Mouse (Mus musculus) C2C12 (cell line): ENCODE data around the gene Siah1a. TPM values are rescaled to one million over a fixed set of nuclear protein-coding genes. Genes with fewer than 3 reads are reported as not detected.

Experiments
- H3K27me3 ChIP-seq: one replicate; pipeline ENCODE4 v1.6.1; 2011; ENCODE audit not compliant: control insufficient read depth, insufficient read depth, insufficient read length
- H3K36me3 ChIP-seq: one replicate; pipeline ENCODE4 v1.6.1; 2011; ENCODE audit not compliant: control insufficient read depth, insufficient read depth
- H3K4me3 ChIP-seq: one replicate; pipeline ENCODE4 v1.5.1; 2011; ENCODE audit warnings: mild to moderate bottlenecking, control low read depth; ENCODE audit not compliant: poor library complexity, insufficient read depth, severe bottlenecking
- H3K79me2 ChIP-seq: one replicate; pipeline ENCODE4 v1.6.1; 2011; ENCODE audit not compliant: control insufficient read depth, insufficient read depth
- H3K79me3 ChIP-seq: one replicate; pipeline ENCODE4 v1.6.1; 2011; ENCODE audit warnings: low read depth, control low read depth
- H3ac ChIP-seq: one replicate; pipeline ENCODE3; 2011; ENCODE audit warnings: low read depth; ENCODE audit not compliant: control insufficient read depth, insufficient read length
- CEBPB ChIP-seq: IDR thresholded peaks from one replicate; pipeline ENCODE4 v1.6.1; 2011; ENCODE audit warnings: low read depth, mild to moderate bottlenecking, control low read depth, moderate library complexity
- CTCF ChIP-seq: IDR thresholded peaks from one replicate; pipeline ENCODE4 v1.5.1; 2011; ENCODE audit not compliant: control insufficient read depth, insufficient read depth, insufficient read length
- FOSL1 ChIP-seq: IDR thresholded peaks from one replicate; pipeline ENCODE4 v1.8.0; 2011; ENCODE audit warnings: mild to moderate bottlenecking, low read length; ENCODE audit not compliant: poor library complexity, insufficient read depth, severe bottlenecking
- MAX ChIP-seq: IDR thresholded peaks from one replicate; pipeline ENCODE4 v1.6.1; 2011; ENCODE audit warnings: mild to moderate bottlenecking, control low read depth
- MYOD1 ChIP-seq: IDR thresholded peaks from one replicate; pipeline ENCODE4 v1.6.1; 2011; ENCODE audit warnings: low read depth; ENCODE audit not compliant: control insufficient read depth, insufficient read length
- MYOG ChIP-seq: IDR thresholded peaks from one replicate; pipeline ENCODE4 v1.6.1; 2011; ENCODE audit not compliant: control insufficient read depth, insufficient read length; ENCODE audit errors: extremely low read depth
- USF1 ChIP-seq: IDR thresholded peaks from one replicate; pipeline ENCODE4 v1.6.1; 2011; ENCODE audit warnings: low read depth, mild to moderate bottlenecking, control low read depth, moderate library complexity
- polyA plus RNA-seq: library from polyadenylated mRNA; unstranded; fragments of >200 nt; fragmentation: generic; extraction: Trizol; gene quantifications from one replicate; pipeline ENCODE4 v1.2.1, GENCODE M21; 2012; ENCODE audit warnings: missing spikeins

Siah1a gene
- polyA plus RNA-seq, 1 experiment, result 9.1 TPM

GRCm38 (mm10) chr8:86781094-86781493, 35.4 kb upstream of the Siah1a start:
- Histone ChIP-seq H3K4me3 (no peak overlapping the region), H3K27me3 (no peaks in the 10 kb centered on the region), H3K79me2 (no peaks in the 10 kb centered on the region), H3K36me3 (no peaks in the 10 kb centered on the region), H3K79me3 (no peaks in the 10 kb centered on the region), H3ac (no peak overlapping the region)
- TF ChIP-seq MYOD1, result no peak
- no peak for TF ChIP-seq MAX
- TF ChIP-seq CTCF, result no peak
- TF ChIP-seq CEBPB, result no peak
- no peak for TF ChIP-seq USF1
- TF ChIP-seq FOSL1, result no peak
- no peak for TF ChIP-seq MYOG

GRCm38 (mm10) chr8:86779207-86779606, 33.5 kb upstream of the Siah1a start:
- no peak for TF ChIP-seq CEBPB
- TF ChIP-seq MAX, result no peak
- TF ChIP-seq USF1, result no peak
- TF ChIP-seq FOSL1, result no peak
- TF ChIP-seq MYOG, result no peak
- Histone ChIP-seq H3K79me2 (no peaks in the 10 kb centered on the region), H3K36me3 (no peaks in the 10 kb centered on the region), H3K27me3 (no peaks in the 10 kb centered on the region), H3ac (no peak overlapping the region), H3K4me3 (no peak overlapping the region), H3K79me3 (no peaks in the 10 kb centered on the region)

GRCm38 (mm10) chr8:86769945-86770715, 24.4 kb upstream of the Siah1a start:
- H3K4me3 ChIP-seq, result no peak overlapping the region
- H3K79me2 ChIP-seq, result no peaks in the 10 kb centered on the region
- no peaks in the 10 kb centered on the region for H3K27me3 ChIP-seq
- H3K36me3 ChIP-seq, result no peaks in the 10 kb centered on the region
- H3ac ChIP-seq, result no peak overlapping the region
- TF ChIP-seq CEBPB, result no peak
- TF ChIP-seq FOSL1, result no peak
- no peak for TF ChIP-seq MYOD1
- TF ChIP-seq USF1, result no peak
- TF ChIP-seq CTCF, result no peak
- no peaks in the 10 kb centered on the region for H3K79me3 ChIP-seq

GRCm38 (mm10) chr8:86768499-86768898, 22.8 kb upstream of the Siah1a start:
- no peak overlapping the region for H3ac ChIP-seq
- H3K79me2 ChIP-seq, result no peaks in the 10 kb centered on the region
- no peak for TF ChIP-seq USF1
- TF ChIP-seq FOSL1, result peak; percentile 49
- no peaks in the 10 kb centered on the region for H3K27me3 ChIP-seq
- H3K36me3 ChIP-seq, result no peaks in the 10 kb centered on the region
- H3K79me3 ChIP-seq, result no peaks in the 10 kb centered on the region
- H3K4me3 ChIP-seq, result no peak overlapping the region

- no peaks in the 10 kb centered on the region for H3K36me3 ChIP-seq
- no peak for TF ChIP-seq USF1
- no peak for TF ChIP-seq CTCF
- no peak for TF ChIP-seq FOSL1
- peak; percentile 47 for TF ChIP-seq CEBPB
- no peak for TF ChIP-seq MAX
- no peak for TF ChIP-seq MYOD1
- TF ChIP-seq MYOG, result no peak
- no peaks in the 10 kb centered on the region for H3K79me2 ChIP-seq
- no peaks in the 10 kb centered on the region for H3K27me3 ChIP-seq
- H3ac ChIP-seq, result no peak overlapping the region
- H3K79me3 ChIP-seq, result no peaks in the 10 kb centered on the region
- no peak overlapping the region for H3K4me3 ChIP-seq
Measured at GRCm38 (mm10) chr8:86766548-86767211, 20.9 kb upstream of the Siah1a start.

GRCm38 (mm10) chr8:86765669-86766068, 19.9 kb upstream of the Siah1a start:
- no peaks in the 10 kb centered on the region for H3K79me2 ChIP-seq
- H3K4me3 ChIP-seq, result no peak overlapping the region
- H3ac ChIP-seq, result no peak overlapping the region
- no peaks in the 10 kb centered on the region for H3K27me3 ChIP-seq
- no peak for TF ChIP-seq FOSL1
- no peak for TF ChIP-seq CTCF
- no peak for TF ChIP-seq USF1
- TF ChIP-seq MYOD1, result no peak
- TF ChIP-seq MYOG, result no peak
- TF ChIP-seq MAX, result no peak
- no peak for TF ChIP-seq CEBPB
- no peaks in the 10 kb centered on the region for H3K36me3 ChIP-seq
- H3K79me3 ChIP-seq, result no peaks in the 10 kb centered on the region
